Mouse (Mus musculus) CD4-positive, CD25-positive, alpha-beta regulatory T cell, adult 4 months (primary cell): ENCODE results near the gene Mfap5. TPM values are rescaled to one million over a fixed set of nuclear protein-coding genes. Genes with fewer than 3 reads are reported as not detected.
"Not testable (repeated sequence)": the region's sequence is repeated elsewhere in the genome, so short reads cannot be mapped to it uniquely, and the experiment has no call there.

Experiments
- ATAC-seq: one replicate; pipeline ENCODE4 v1.8.0; 2017
- polyA plus RNA-seq, 2 experiments: library from polyadenylated mRNA; unstranded; fragments of 100-300 nt; shearing (Covaris generic); gene quantifications; one replicate each; pipeline ENCODE4 v1.2.1; 2017

Gene Mfap5
- polyA plus RNA-seq, 2 experiments from 2014 or later, result not detected

DNA sequence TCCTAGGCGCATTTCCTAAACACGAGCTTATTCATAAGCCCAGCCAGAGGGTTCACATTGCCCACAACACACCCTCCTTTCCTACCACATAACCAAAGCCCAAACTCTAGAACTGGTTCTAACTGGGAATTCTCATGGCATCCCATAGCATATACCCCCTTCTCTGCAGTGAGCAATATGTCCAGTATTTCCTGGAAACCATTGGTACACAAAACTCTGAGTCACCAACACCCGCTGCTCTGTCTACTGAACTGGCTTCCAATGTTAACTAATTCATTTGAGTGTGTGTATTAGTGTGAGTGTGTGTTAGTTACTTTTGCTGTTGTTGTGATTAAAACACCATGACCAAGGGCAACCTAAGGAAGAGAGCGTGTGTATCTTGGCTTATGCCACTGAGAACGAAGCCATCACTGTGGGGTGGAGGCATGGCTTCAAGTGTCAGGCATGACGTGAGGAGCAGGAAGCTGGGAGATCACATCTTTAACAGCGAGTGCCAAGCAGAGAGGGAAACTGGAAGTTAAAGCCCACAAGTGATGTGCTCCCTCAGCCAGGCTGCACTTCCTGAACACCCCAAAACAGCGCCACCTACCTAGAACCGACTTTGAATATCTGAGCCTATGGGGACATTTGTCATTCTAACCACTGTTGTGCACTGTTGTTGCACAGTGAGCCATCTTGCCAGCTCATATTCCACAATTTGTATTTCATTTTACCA is 59.6 kb downstream of the Mfap5 start:
- ATAC-seq, result no peak

DNA sequence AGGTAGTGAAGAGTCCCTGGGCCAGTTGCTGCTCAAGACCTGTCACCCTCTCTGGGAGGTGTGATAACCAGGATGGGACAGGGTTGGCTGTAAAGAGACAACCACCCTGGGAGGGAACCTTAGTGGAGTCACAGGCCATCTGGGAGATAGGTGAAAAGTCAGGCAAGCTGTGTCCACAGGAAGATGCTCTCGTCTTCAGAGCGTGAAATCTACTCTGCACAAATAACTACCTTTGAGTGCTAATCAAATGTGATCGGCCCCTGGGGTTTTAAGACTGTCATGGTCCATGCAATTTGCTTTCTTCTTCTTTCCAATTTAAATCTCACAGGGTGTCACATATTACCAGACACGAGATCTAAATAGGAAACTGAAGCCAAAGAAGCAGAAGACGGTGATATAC is 63.5 kb downstream of the Mfap5 start:
- no peak for ATAC-seq

DNA sequence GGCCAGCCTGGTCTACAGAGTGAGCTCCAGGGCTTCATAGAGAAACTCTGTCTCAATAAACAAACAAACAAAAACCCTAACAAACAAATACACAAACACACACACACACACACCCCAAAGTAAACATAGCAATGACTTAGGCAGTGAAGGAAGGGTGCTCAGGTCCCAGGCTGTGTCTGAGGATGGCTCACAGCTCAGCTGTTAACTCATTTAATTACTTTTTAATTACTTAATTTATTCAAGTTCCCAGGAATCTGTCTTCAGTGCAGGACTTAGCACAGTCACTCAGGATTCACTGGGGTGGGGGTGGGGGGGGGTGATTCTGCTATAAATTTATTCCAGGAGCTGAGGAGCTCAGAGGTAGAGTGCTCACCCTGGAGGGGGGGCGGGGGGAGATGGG is 64.1 kb downstream of the Mfap5 start:
- ATAC-seq, result no peak

DNA sequence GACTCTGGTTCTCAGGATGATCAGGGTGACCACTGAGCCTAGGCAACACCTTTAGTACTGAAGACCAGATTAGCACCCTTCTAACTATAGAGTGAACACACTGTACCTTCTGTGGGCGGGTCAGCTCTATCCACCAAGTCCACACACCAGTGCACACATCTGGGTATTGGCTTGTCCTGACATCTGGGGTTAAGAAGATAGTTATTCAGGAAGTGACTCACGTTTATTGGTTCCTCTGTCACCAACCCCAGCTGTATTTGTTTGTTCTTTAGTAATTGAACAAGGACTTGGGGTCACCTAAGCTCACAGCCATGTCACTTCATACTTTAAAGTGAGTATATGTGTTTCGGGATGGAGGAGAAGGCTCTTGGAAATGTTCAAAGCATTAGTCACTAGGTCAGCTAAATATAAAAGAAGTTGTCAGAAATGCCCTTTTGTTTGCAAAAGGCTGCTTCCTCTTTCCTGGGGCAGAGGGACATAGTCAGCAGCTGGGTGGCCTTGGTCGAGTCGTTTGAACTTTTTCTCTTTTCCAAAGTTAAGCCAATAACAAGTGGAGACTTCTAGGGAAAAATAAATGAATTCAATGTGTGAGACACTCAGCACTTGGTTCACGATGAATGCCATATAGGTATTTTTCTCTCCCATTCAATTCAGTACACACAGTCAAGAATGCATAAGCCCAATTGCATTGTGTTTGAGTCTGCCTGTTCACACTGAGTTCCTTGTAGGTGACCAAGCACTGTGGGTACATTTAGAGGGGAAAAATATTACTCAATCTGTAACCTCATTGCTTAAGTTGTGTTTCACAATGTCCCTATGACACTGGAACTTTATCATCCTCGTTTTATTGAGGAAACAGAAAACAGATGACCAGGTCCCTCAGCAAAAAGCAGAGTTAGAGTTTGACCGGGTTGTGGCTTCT is 65.3 kb downstream of the Mfap5 start:
- ATAC-seq, result no peak

DNA sequence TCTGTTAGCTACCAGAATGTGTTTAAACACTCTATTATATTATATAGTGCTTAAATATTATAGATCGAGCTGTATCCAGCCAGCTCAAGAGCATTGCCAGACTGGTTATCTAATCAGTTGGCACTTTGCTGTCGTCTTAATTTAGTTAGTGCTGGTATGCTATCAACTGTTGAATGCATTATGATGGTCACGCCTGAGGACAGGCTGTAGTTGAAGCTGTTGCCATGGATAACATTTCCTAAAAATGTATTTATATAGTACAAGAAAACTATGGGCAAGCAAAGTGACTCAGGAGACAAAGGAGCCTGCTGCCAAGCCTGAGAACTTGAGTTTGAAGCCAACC is 65.9 kb downstream of the Mfap5 start:
- no peak for ATAC-seq

DNA sequence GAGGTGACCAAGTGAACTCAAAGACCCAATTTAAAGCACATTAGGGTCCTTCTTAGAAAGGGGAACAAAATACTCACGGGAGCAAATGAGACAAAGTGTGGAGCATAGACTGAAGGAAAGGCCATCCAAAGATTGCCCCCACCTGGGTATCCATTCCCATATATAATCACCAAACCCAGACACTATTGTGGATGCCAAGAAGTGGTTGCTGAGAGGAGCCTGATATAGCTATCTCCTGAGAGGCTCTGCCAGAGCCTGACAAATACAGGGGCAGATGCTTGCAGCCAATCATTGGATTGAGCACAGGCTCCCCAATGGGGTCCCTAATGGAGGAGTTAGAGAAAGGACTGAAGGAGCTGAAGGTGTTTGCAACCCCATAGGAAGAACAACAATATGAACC is 69.4 kb downstream of the Mfap5 start:
- not testable (repeated sequence) for ATAC-seq

DNA sequence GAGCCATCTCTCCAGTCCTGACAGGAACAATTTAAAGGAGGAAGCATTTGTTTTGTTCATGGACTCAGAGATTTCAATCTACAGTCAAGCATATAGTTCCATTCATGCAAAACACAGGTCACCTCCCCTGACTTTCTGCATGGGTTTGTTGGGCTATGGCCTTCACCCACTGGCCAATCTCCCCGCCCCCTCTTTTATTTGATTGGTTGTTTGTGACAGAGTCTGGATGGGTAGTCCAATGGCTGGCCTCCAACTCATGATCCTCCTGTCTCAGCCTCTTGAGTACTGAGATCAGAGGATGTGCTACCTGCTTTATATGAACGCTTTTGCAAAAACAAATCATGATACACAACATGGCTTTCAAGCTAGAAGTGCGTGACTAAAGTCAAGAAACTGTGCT is 71.4 kb downstream of the Mfap5 start:
- ATAC-seq, result no peak

Other genes starting within 250 kb of the Mfap5 start
- 100 to 1,000 TPM; 111 to 138 TPM for gene Klrg1, start 223.0 kb upstream of the Mfap5 start, polyA plus RNA-seq
- 100 to 1,000 TPM; 255 to 333 TPM for gene M6pr, start 197.1 kb upstream of the Mfap5 start, polyA plus RNA-seq
- gene Phc1, start 165.3 kb upstream of the Mfap5 start, polyA plus RNA-seq, result 1 to 10 TPM; 5.6 to 7.1 TPM
- gene Rimklb, start 7.1 kb upstream of the Mfap5 start, polyA plus RNA-seq, result under 1 TPM in 1 of 2 experiments, not detected in 1; 0.17 TPM
- 1 to 10 TPM in 1 of 2 experiments, under 1 TPM in 1; 0.66 to 1.6 TPM for gene Aicda, start 48.0 kb downstream of the Mfap5 start, polyA plus RNA-seq
- 10 to 100 TPM; 24.3 to 35.4 TPM for gene Apobec1, start 96.6 kb downstream of the Mfap5 start, polyA plus RNA-seq
- not detected for gene Gdf3, start 104.2 kb downstream of the Mfap5 start, polyA plus RNA-seq
- gene Dppa3, start 120.6 kb downstream of the Mfap5 start, polyA plus RNA-seq, result not detected
- gene Nanog, start 201.6 kb downstream of the Mfap5 start, polyA plus RNA-seq, result under 1 TPM in 1 of 2 experiments, not detected in 1; 0.22 TPM